Mouse (Mus musculus): ENCODE measurements around the gene Cep97.

DNA sequence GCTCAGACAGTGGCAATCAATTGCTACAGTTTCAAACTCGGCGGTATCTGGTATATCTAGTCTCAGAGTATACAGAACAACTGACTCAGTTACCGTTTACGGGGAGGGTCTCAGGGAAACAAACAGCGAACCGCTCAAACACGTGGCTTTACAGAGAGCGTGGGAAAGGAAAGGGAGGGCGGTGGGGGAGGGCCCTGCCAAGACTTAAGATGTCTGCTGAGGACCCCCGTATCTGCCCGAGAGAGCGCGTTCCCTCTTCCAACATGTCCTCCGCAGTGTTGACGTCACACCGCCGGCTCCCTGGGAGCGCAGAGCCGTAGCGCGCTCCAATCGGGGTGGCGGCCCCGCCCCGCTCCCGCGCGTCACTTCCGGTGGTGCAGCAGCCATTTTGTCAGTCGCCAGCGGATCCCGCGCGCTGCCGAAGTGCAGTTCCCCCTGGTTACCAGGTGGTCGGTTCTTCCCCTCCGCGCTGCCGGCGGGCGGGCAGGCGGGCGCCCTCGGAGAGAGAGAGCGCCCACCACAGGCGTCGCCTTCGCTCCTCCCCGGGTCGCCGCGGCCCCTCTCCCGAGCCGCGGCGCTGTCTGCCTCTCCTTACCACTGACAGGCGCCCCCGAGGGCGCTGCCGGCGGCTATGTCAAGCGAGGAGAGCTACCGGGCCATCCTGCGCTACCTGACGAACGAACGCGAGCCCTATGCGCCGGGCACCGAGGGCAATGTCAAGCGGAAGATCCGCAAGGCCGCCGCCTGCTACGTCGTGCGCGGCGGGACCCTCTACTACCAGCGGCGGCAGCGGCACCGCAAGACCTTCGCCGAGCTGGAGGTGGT lies 39.0 kb upstream of the Cep97 start, which contains the start of gene Zbtb11:
- peak; percentile 83 for TF ChIP-seq POLR2A (IDR thresholded peaks at IDR 0.05; ENCODE audit: control insufficient read depth, extremely low read depth, insufficient read depth, low read length, poor library complexity)
- TF ChIP-seq CTCF (IDR thresholded peaks at IDR 0.05; ENCODE audit: borderline replicate concordance, control insufficient read depth, extremely low read depth, insufficient read depth, low read length, poor library complexity) = peak; percentile 54; the same call in 1 of the 2 replicates
